Mouse (Mus musculus) heart, postnatal 10 days (tissue): ENCODE measurements around the gene Itfg2. TPM values are rescaled to one million over a fixed set of nuclear protein-coding genes. Genes with fewer than 3 reads are reported as not detected.
A peak's percentile ranks its signal among the peaks of the same experiment; 100 is the strongest.

Source experiments
- DNase-seq, 2 experiments: peaks; one replicate each; pipeline ENCODE4 v3.0.0; 2021
- intact Hi-C: fragments of 180-260 bp; cut with DNase I; formaldehyde crosslinking; loops from one replicate; pipeline ENCODE4 v1.15.1; 2025
- total RNA-seq, 2 experiments: library from RNA; stranded (reverse); gene quantifications; 2 replicates each; pipeline ENCODE4 v1.2.3; 2021

Itfg2 gene
- total RNA-seq, result 10 to 100 TPM; 21.5 to 30.8 TPM

GRCm38 (mm10) chr6:128424269-128425019 is at the start of gene Itfg2:
TSS of gene Itfg2 (minus strand) at chr6:128424931.
- intact Hi-C loops, result no loop called here
- peak; percentile 98 for DNase-seq

DNA sequence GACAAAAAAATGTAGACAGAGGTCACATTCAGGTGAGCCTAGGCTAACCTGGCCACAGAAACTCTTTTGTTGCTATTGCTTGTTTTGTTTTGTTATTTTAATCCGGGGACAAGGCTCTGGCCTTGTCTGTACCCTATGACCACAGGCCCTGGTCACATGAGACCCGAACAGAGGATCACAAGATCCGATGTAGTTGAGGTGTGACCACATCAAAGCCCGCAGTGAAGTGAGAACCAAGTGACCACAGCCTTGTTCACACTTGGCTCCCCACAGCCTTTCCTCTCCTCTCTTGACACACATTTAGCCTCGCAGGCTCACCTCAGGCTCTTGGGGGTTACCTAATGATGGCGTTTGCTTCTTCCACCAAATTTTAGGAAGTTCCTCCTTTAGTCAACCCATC is 49.4 kb upstream of the Itfg2 start:
- no peak for DNase-seq
- intact Hi-C loops, result no loop called here

DNA sequence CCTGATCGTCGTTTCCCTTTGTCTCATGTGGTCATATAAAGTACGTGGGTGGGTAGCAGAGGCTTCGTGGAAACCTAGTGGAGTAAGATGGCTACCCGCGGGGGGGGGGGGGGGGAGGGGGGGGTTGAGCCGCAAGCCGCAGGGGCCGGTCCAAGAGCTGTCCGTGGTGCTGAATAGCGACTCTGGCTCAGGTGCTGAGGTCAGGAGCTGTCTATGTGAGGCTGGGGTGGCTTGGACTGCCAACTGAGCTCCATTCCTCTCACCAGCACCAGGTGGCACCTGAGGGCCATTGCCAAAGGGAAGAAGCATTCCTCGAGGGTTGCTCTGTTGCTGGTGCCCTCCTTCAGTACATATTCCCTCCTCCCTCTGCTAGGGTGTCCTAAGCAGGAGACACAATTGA is 44.7 kb upstream of the Itfg2 start:
- intact Hi-C loops, result no loop called here
- peak; percentile 62 to 73 for DNase-seq

GRCm38 (mm10) chr6:128467298-128467697 is 42.6 kb upstream of the Itfg2 start:
- DNase-seq, result peak in 1 of 2 experiments; percentile 12
- intact Hi-C loops, result no loop called here

GRCm38 (mm10) chr6:128466563-128466962 is 41.8 kb upstream of the Itfg2 start:
- DNase-seq, result no peak
- intact Hi-C loops, result no loop called here

- intact Hi-C loops, result no loop called here
Measured at GRCm38 (mm10) chr6:128466043-128466442, 41.3 kb upstream of the Itfg2 start.

GRCm38 (mm10) chr6:128464996-128465395 is 40.3 kb upstream of the Itfg2 start:
- intact Hi-C loops, result no loop called here
- DNase-seq, result no peak

More at GRCm38 (mm10) chr6:128466043-128466442, 41.3 kb upstream of the Itfg2 start:
- DNase-seq, result no peak

GRCm38 (mm10) chr6:128461606-128462005 is 36.9 kb upstream of the Itfg2 start:
- no peak for DNase-seq
- intact Hi-C loops, result no loop called here

GRCm38 (mm10) chr6:128460729-128461503 is 36.2 kb upstream of the Itfg2 start:
- no peak for DNase-seq
- intact Hi-C loops, result no loop called here

DNA sequence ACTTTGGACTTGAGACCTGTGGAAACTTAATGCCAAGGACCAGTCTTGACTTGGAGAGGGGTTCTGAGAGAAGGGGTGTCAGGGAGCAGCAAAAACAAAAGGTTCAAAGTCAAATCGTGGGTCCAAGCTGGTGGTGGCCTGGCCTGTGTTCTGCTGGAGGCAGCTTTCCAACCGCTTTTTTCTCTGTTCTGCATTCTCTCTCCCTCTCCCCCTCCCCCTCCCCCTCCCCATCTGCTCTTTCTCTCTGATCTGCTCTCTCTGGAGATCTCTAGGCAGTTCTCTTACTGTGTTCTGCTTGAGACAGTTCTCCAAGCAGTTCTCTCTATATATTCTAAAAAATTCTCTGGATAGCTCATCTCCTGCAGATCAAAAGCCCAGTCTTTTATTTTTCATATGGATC is 35.6 kb upstream of the Itfg2 start:
- no peak for DNase-seq
- intact Hi-C loops, result no loop called here

GRCm38 (mm10) chr6:128457186-128457585 is 32.5 kb upstream of the Itfg2 start:
- intact Hi-C loops, result no loop called here
- no peak for DNase-seq

DNA sequence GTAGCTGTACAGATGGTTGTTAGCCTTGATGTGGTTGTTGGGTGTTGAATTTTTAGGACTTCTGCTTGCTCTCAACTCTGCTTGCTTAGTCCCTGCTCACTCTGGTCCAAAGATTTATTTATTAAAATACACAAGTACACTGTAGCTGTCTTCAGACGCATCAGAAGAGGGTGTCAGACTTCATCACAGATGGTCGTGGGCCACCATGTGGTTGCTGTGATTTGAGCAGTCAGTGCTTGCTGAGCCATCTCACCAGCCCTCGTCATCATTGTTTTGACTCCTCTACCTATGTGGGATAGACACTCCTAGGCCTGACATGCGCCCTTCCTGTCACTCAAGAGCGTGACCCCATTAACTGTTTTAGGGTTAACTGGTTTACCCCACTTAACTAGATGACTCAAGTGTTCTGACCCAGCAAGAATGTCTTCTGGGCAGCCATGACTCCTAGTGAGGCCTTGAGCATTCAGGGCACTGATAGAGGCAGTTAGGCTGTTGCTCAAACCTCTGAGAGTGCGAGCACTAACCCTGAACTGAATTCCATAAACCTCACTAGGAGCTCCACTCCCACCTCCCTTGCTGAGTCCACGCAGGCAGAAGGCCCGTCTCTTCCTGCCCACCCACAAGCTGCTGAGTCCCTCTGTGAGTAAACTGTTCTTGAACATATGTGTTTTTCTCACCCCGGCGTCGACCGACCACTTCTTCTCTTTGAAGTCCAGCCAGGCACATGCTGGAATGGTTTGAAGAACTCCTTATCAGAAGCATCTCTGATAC is 31.3 kb upstream of the Itfg2 start:
- intact Hi-C loops, result no loop called here

GRCm38 (mm10) chr6:128447063-128447462 is 22.3 kb upstream of the Itfg2 start:
- intact Hi-C loops, result no loop called here
- no peak for DNase-seq

More for the DNA sequence above, 31.3 kb upstream of the Itfg2 start:
- no peak for DNase-seq

DNA sequence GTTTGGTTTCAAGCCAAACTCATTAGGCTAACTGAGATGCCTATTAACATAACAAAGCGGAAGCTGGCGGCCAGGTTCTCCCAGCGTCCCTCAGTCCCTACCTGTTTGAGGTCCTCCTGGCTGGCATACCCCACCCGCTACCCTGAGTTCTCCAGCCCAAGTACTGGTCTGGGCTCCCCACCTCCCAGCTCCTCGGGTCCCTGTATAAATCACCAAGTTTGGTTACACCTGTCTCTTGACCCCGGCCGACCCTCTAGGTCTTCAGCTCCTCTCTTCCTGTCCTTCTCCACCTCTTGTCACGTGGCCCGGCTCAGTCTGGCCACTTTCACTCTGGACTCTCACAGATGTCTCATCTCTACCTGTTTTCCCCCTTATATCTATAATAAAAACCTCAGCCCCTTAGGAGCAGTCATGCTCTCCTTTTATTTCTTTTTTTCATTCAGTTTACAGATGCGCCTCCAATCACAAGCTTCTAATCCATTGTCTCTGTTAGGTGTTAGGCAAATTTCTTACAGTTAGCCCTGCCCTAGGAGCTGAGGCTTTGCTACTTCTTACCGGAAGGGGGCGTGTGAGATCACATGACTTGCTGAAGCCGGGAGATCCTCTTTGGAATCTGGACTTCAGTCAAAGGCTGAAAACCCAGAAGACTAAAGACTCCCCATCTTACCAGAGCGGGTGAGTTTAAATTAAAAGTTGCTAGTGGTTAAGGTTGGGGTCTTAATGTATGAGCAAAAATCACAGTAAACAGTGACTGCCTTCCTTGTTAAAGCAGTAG is 21.2 kb upstream of the Itfg2 start:
- DNase-seq, result peak; percentile 67 to 80
- intact Hi-C loops, result loop anchor here (1.0 kb wide), 1 partner anchor 33 kb away; no protein-coding TSS in a partner anchor

- no peak for DNase-seq
- intact Hi-C loops, result no loop called here
Measured at GRCm38 (mm10) chr6:128440238-128440637, 15.5 kb upstream of the Itfg2 start.

DNA sequence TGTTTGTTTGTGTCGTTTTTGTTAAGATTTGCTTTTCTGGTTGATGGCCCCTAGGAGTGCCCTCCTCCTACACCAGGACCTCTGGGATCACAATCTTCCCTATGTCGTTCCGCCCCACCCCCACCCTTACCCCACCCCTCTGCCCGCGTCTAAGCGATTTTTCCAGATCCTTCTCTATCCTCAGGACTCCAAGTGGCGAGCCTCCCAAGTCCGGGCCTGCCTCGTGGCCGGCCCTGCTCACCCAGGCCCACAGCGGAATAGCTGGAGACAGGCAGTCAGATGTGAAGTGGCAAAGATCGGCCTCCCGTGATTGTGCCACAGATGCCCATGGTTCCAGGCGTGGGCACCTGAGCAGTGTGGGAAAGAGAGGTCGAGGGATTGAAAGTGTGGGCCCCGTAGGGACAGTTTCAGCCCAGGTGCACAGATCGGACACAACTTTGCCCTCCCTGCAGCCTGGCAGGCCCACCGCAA is 14.2 kb upstream of the Itfg2 start:
- intact Hi-C loops, result loop anchor here (5.0 to 10.0 kb wide), 2 partner anchors 38 to 326 kb away; no protein-coding TSS in a partner anchor
- no peak for DNase-seq

DNA sequence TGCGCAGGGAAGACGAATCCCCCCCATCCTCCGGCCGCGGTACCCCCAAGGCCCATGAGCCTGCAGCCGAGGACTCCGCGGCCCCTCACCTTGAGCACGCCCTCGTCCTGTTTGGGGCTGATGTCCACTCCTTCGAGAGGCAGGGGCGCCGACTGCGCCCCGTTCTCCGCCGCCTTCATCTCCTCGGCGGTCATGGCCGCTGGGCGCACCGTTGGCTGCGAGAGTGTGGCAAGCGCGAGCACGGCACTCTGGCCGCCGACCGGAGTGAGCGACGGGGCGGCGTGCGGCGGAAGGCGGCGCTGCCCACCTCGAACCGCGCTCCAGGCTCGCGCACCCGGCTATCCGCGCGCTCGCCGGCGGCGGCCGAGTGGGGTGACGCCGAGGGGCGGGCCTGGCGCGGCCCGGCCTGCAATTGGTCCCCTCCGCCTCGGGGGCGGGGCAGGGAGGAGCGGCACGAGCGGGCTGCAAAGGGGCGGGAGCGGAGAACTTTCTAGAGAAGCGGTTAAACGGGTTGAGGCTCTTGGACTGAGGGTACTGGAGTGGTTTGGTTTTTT is 13.7 kb upstream of the Itfg2 start, which contains the start of gene Fkbp4:
Gene Fkbp4 (minus strand): TSS at position 361 of the 554 bp plus-strand sequence.
- peak; percentile 95 for DNase-seq
- intact Hi-C loops, result loop anchor here (5.0 to 10.0 kb wide), 2 partner anchors 39 to 326 kb away; no protein-coding TSS in a partner anchor

DNA sequence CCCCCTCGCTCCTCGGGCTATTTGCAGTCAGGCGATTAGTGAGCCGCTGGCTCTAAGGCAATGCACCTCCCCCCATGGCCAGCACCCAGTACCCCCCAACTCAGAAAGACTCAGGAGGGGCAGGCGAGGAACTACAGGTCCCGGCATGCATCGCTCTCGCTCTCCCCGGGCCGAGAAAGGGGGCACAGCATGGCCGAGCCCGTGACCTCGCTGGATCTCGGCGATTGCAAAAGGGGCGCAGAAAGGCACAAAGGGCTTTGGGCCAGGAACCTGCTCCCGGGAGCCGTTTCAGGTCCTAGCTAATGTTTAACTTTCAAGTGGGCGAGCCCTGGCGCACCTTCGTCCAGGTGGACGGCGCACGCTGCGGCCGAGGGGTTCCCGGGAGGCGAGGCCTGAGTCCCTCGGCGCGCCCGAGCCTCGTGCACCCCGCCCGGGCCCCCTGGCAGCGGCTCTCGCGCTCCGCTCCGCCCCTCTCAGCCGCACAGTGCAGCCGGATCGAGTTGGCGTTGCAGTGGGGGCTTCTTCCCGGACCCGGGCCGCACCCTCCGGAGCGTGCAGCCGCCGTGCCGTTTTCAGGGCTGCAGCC is 13.1 kb upstream of the Itfg2 start:
- peak; percentile 75 to 79 for DNase-seq
- intact Hi-C loops, result loop anchor here (5.0 to 10.0 kb wide), 2 partner anchors 39 to 327 kb away; no protein-coding TSS in a partner anchor

GRCm38 (mm10) chr6:128437288-128437687 is 12.6 kb upstream of the Itfg2 start:
- no peak for DNase-seq
- intact Hi-C loops, result loop anchor here (5.0 to 10.0 kb wide), 2 partner anchors 40 to 328 kb away; no protein-coding TSS in a partner anchor
